Mouse (Mus musculus) liver, embryonic 16.5 days (tissue): Measurements from ENCODE around the gene Csnk1e. TPM values are rescaled to one million over a fixed set of nuclear protein-coding genes. Genes with fewer than 3 reads are reported as not detected.

ENCODE experiments used
- ATAC-seq: fragments of 200-750 bp; cut with Nextera tagmentation; 2 replicates; pipeline ENCODE4 v1.8.0; 2017; ENCODE audit warnings: low read depth, mild to moderate bottlenecking, moderate number of reproducible peaks, moderate library complexity
- H3K27ac ChIP-seq: fragments of 300-500 bp; sonication (generic); 2 replicates; pipeline ENCODE4 v1.5.1; 2014; ENCODE audit warnings: mild to moderate bottlenecking, low read length
- H3K27me3 ChIP-seq: fragments of 300-500 bp; sonication (generic); 2 replicates; pipeline ENCODE4 v1.6.1; 2014; ENCODE audit warnings: low read depth, low read length, mixed read lengths; ENCODE audit not compliant: control insufficient read depth, insufficient read depth
- H3K36me3 ChIP-seq: fragments of 300-500 bp; sonication (generic); 2 replicates; pipeline ENCODE4 v1.6.1; 2014; ENCODE audit warnings: mild to moderate bottlenecking; ENCODE audit not compliant: control insufficient read depth, insufficient read depth
- H3K4me1 ChIP-seq: fragments of 300-500 bp; sonication (generic); 2 replicates; pipeline ENCODE4 v1.6.1; 2014; ENCODE audit warnings: low read depth, low read length, mixed read lengths; ENCODE audit not compliant: control insufficient read depth
- H3K4me2 ChIP-seq: fragments of 300-500 bp; sonication (generic); 2 replicates; pipeline ENCODE4 v1.6.1; 2014; ENCODE audit warnings: low read depth, low read length, mixed read lengths
- H3K4me3 ChIP-seq: fragments of 300-500 bp; sonication (generic); 2 replicates; pipeline ENCODE4 v1.5.1; 2014; ENCODE audit warnings: low read depth, mild to moderate bottlenecking, low read length
- H3K9ac ChIP-seq: fragments of 300-500 bp; sonication (generic); 2 replicates; pipeline ENCODE4 v1.6.1; 2014; ENCODE audit warnings: low read depth, low read length
- H3K9me3 ChIP-seq: fragments of 300-500 bp; sonication (generic); replicated peaks from 2 replicates; pipeline ENCODE4 v1.6.1; 2016; ENCODE audit warnings: low read length; ENCODE audit not compliant: control insufficient read depth
- WGBS: fragments of 180-500 bp; shearing (Covaris S2); extraction: QIAGEN DNeasy Blood & Tissue Kit; methylation state at CpG from one replicate; pipeline ENCODE4 v1.1.7; 2014; ENCODE audit not compliant: insufficient replicate concordance; 5-methylcytosine and 5-hydroxymethylcytosine counted together
- microRNA counts: library from miRNA; unstranded; fragments of <30 nt; microRNA quantifications from one replicate; lab custom pipeline; 2016
- microRNA-seq: library from miRNA; unstranded; fragments of <30 nt; microRNA quantifications from one replicate; pipeline ENCODE4, GENCODE M21; 2016
- polyA plus RNA-seq: library from polyadenylated mRNA; unstranded; fragments of >200 nt; fragmentation: Nextera tagmentation; extraction: Ambion mirVana; gene quantifications from 2 replicates; pipeline ENCODE4 v1.2.1, GENCODE M21; 2015

Csnk1e gene
- polyA plus RNA-seq, 1 experiment from 2014 or later, result 4.8 TPM

DNA sequence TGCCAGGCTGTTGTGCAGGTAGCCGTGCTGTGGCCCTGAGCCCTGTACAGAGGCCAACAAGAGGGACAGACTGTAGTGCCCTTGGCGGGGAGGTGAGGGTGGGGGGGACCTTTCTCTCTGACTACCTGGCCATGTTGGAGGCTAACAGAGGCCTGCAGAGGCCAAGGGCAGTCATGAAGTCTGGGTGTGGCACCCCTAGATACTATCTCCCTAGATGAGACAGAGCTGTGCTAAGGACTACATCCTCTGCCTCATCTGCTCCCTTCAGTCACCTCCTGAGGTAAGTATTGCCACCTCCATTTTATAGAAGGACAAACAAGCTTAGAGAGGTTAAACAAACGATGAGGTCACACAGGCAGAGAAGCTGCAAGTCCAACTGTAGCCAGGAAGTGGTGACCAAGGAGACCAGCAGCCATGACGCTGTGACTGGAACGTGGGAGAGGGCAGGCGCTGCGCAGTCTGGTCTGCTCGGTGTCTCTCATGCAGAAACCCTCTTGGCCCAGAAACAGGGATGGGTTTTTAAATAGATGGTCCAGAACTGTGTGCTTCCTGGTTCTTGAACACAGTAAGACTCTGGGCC, 86.4 kb downstream of the Csnk1e start:
- H3K4me1 ChIP-seq, result peaks cover 19% of the 10 kb centered on the region
- 0 out of 2 replicates have a peak overlapping the region, but pooled peaks have one; percentile 30 for H3K27ac ChIP-seq
- ATAC-seq, result peak; percentile 40
- 62% methylated on average over 8 of the region's 8 CpGs for WGBS
- H3K4me3 ChIP-seq, result no peak overlapping the region
- H3K9me3 ChIP-seq, result no peaks in the 10 kb centered on the region
- H3K27me3 ChIP-seq, result no peaks in the 10 kb centered on the region
- H3K4me2 ChIP-seq, result no peak overlapping the region
- no peaks in the 10 kb centered on the region for H3K36me3 ChIP-seq
- H3K9ac ChIP-seq, result no peak overlapping the region

DNA sequence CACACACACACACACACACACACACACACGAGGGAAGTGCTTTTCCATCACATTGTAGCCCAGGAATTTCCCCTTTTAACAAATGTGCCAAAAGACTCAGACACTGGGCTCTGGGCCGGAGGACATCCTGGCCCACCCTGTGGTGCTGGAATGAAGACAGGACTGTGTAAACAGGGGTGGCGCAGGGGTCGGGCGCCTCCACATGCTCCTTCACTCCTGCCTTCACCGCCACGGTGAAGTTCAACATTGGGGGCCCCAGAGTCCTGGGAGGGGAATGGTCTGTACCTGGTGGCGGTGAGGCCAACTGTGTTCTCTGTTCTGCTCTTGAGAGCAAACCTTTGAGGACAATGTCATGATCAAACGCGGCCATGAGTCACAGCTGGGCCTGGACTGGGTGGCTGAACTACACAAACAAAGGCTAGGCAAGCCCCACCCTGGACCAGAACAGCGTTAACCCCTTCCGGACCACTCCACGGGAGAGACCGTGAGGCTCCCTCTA, 87.0 kb downstream of the Csnk1e start:
- Histone ChIP-seq H3K9ac (no peak overlapping the region), H3K27me3 (no peaks in the 10 kb centered on the region), H3K27ac (peak overlapping the region; percentile 39; the same call in 1 of the 2 replicates), H3K9me3 (no peaks in the 10 kb centered on the region), H3K36me3 (no peaks in the 10 kb centered on the region), H3K4me1 (peaks cover 19% of the 10 kb centered on the region), H3K4me3 (no peak overlapping the region), H3K4me2 (no peak overlapping the region)
- WGBS, result 56% methylated on average over 14 of the region's 14 CpGs
- peak; percentile 66 for ATAC-seq

MicroRNAs within 50 kb of the gene (microRNA counts, 519-probe panel; counts per million panel counts)
- microRNA mmu-miR-1943 (lab: Ali Mortazavi, UCI), result 2,369 counts per million, percentile 55 among the panel's probes with 10 or more counts

Small RNA genes within 50 kb of the gene (microRNA-seq; reads per million reads assigned to microRNA genes)
- gene Gm44302, result not detected
- gene Mir1943, result 1.7 reads per million

Other genes with a start within 250 kb of the Csnk1e start
- gene Pick1, start 226.4 kb downstream of the Csnk1e start, polyA plus RNA-seq, result 13.1 and 13.3 TPM in 2 replicates
- 0.04 and 0.07 TPM in 2 replicates for gene Gm49486, start 226.2 kb downstream of the Csnk1e start, polyA plus RNA-seq
- gene Slc16a8, start 200.8 kb downstream of the Csnk1e start, polyA plus RNA-seq, result not detected in 2 replicates
- gene Baiap2l2, start 170.0 kb downstream of the Csnk1e start, polyA plus RNA-seq, result 1.7 and 2.6 TPM in 2 replicates
- gene Pla2g6, start 127.2 kb downstream of the Csnk1e start, polyA plus RNA-seq, result 16.7 and 19.5 TPM in 2 replicates
- 2.3 and 3.3 TPM in 2 replicates for gene Maff, start 108.9 kb downstream of the Csnk1e start, polyA plus RNA-seq
- gene Tmem184b, start 52.0 kb downstream of the Csnk1e start, polyA plus RNA-seq, result 10.4 and 12.1 TPM in 2 replicates
- gene Kcnj4, start 49.7 kb upstream of the Csnk1e start, polyA plus RNA-seq, result not detected in 2 replicates
- gene Kdelr3, start 60.8 kb upstream of the Csnk1e start, polyA plus RNA-seq, result 5.0 and 5.2 TPM in 2 replicates
- 11.3 TPM in 2 replicates for gene Ddx17, start 91.2 kb upstream of the Csnk1e start, polyA plus RNA-seq
- 0.25 and 0.26 TPM in 2 replicates for gene Dmc1, start 149.5 kb upstream of the Csnk1e start, polyA plus RNA-seq
- gene Fam227a, start 203.4 kb upstream of the Csnk1e start, polyA plus RNA-seq, result 0.14 and 0.15 TPM in 2 replicates
- gene Cby1, start 203.6 kb upstream of the Csnk1e start, polyA plus RNA-seq, result 10.2 and 11.8 TPM in 2 replicates
- 116 and 125 TPM in 2 replicates for gene Tomm22, start 215.3 kb upstream of the Csnk1e start, polyA plus RNA-seq
- gene Josd1, start 232.4 kb upstream of the Csnk1e start, polyA plus RNA-seq, result 19.2 and 21.6 TPM in 2 replicates
- 26.2 and 28.5 TPM in 2 replicates for gene Gtpbp1, start 235.3 kb upstream of the Csnk1e start, polyA plus RNA-seq